Mouse (Mus musculus): ENCODE measurements around the gene Ptprm. TPM values are rescaled to one million over a fixed set of nuclear protein-coding genes. Genes with fewer than 3 reads are reported as not detected.

Gene Ptprm
- total RNA-seq, 2 experiments from 2014 or later = 20.0 to 24.5 TPM

DNA sequence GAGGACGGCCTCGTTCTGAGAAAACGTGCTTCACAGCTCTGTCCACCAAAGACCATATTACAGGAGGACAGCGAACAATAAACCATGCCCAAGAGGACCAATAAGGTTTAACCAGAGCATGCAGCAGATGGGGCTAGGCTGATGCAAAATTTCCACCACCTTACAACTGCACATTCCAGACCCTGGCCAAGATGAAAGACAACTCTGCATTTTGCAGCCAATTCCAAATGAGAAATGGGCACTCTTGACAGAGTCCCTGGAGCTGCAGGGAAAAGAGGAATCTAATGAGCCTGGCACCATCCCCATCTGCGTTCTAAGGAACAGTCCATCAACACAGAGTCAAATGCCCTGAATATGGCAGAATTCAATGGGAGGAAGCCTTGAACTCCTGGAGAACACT, 263.3 kb downstream of the Ptprm start:
- DNase-seq (ENCODE audit: extremely low spot score in 1 of 2, low spot score in 1 of 2) = no peak

GRCm38 (mm10) chr17:67090153-67090552, 264.1 kb downstream of the Ptprm start:
- DNase-seq (ENCODE audit: extremely low spot score in 1 of 2, low spot score in 1 of 2) = no peak

GRCm38 (mm10) chr17:67089611-67090010, 264.6 kb downstream of the Ptprm start:
- no peak for DNase-seq (ENCODE audit: extremely low spot score in 1 of 2, low spot score in 1 of 2)

DNA sequence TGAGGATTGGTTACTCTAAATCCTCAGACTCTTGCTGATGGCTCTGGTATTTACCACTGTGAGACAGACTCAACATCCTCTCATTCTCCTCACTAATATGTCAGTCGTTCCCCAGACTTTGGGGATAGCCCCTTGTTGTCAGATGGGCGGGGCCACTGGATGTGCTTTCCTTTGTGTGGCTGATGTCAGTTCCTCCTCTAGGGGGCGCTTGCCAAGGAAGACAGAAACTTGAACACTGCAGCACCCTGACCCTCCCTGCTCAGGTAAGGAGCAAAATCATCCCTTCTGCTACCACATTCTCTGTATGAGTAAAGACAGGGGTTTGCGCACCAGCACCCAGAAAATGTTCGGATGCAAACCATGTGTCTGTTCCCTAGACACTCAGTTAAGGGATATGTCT, 266.7 kb downstream of the Ptprm start:
- no peak for DNase-seq (ENCODE audit: extremely low spot score in 1 of 2, low spot score in 1 of 2)

DNA sequence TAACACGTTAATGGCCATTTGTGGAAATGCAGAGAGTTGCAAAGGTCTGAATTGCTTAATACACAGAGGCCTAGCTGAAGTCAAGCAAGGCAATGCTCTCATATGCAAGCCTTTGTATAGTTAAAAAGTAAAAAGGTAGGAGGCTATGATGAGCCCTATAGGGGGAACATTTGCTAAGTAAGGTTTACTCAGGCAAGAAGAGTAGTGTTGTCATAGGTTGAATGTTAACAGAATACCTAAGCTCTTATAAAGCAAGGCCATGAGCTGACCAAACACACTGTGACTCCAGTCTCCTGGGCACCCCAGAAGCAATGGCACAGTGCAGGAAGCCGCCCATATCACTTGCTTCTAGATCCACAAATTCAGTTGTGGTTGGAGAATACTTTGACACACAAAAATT, 267.4 kb downstream of the Ptprm start:
- no peak for DNase-seq (ENCODE audit: extremely low spot score in 1 of 2, low spot score in 1 of 2)

- DNase-seq (ENCODE audit: extremely low spot score in 1 of 2, low spot score in 1 of 2) = no peak
These were observed 269.8 kb downstream of the Ptprm start for GRCm38 (mm10) chr17:67084501-67084900.

GRCm38 (mm10) chr17:67084093-67084492, 270.2 kb downstream of the Ptprm start:
- no peak for DNase-seq (ENCODE audit: extremely low spot score in 1 of 2, low spot score in 1 of 2)

- no peak for DNase-seq (ENCODE audit: extremely low spot score in 1 of 2, low spot score in 1 of 2)
These were observed 274.7 kb downstream of the Ptprm start for GRCm38 (mm10) chr17:67079570-67079969.

GRCm38 (mm10) chr17:67073580-67073979, 280.7 kb downstream of the Ptprm start:
- DNase-seq (ENCODE audit: extremely low spot score in 1 of 2, low spot score in 1 of 2) = no peak

- DNase-seq (ENCODE audit: extremely low spot score in 1 of 2, low spot score in 1 of 2) = no peak
These were observed 281.1 kb downstream of the Ptprm start for GRCm38 (mm10) chr17:67073139-67073538.

- DNase-seq (ENCODE audit: extremely low spot score in 1 of 2, low spot score in 1 of 2) = no peak
These were observed 282.8 kb downstream of the Ptprm start for GRCm38 (mm10) chr17:67071231-67072009.

GRCm38 (mm10) chr17:67063611-67064010, 290.6 kb downstream of the Ptprm start:
- no peak for DNase-seq (ENCODE audit: extremely low spot score in 1 of 2, low spot score in 1 of 2)

DNA sequence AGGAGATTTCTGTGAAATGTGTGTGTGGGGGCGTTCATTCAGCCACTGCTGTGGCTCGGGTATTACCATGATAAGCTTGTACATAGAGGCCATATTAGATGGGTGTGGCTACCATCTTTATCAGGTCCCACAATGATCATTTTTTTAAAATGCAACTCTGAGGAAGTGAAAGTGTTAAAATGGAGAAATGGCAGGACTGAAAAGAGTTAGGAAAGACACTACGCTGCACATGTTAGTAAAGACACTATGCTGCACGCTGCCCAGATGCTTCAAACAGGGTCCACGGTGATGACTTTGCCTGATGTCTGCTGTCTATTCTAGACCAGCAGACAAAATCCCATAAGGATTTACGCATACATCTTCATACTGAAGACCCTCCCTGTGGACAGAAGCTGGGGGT, 298.6 kb downstream of the Ptprm start:
- DNase-seq (ENCODE audit: extremely low spot score in 1 of 2, low spot score in 1 of 2) = no peak

DNA sequence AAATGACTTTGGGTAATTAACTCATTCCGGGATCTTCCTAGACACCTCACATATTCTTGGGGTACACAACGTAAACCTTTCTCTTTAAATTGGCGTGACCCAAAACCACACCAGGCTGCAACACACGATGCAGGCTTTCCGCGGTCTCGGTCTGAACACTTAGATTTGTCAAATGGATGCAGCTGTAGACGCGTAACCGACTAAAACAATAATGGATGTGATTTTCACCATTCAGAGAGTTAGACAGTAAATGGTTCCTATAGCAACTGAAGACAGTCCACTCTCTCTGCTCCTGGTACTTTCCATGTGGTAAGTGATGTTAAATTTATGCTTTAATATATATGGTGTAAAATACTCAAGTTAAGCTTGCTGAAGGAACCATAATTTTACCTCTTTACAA, 300.1 kb downstream of the Ptprm start:
- DNase-seq (ENCODE audit: extremely low spot score in 1 of 2, low spot score in 1 of 2) = no peak

DNA sequence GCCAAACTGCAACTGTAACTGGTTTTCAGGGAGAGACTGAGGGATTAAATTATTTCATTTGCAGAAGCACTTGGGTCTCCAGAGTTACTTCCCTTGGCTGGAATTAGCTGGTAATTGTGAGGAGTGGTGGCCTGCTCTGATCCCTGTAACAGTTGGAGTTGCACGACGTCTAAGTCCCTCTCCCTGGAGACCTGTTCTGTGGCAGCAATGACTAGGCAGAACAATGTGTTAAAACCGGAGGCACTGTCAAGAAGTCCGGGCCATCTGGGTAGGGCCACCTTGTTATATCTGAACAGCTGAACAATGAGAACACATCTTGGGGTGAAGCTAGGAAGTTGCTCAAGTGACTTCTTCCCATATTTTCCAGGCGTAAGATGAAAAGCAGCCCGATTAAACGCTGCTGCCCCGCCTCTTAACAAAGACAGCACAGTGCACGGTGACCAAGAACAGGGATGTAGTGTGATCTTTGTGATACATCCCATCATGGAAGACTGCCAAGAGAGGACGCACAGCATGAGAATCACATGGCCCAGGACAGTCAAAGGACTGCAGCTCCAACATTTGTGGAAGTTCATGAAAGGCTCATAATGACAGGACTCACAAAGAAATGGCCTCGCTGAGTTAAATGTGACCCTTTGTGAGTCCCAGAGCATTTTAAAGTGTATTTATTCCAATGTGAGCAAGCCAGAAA, 301.5 kb downstream of the Ptprm start:
- no peak for DNase-seq (ENCODE audit: extremely low spot score in 1 of 2, low spot score in 1 of 2)

DNA sequence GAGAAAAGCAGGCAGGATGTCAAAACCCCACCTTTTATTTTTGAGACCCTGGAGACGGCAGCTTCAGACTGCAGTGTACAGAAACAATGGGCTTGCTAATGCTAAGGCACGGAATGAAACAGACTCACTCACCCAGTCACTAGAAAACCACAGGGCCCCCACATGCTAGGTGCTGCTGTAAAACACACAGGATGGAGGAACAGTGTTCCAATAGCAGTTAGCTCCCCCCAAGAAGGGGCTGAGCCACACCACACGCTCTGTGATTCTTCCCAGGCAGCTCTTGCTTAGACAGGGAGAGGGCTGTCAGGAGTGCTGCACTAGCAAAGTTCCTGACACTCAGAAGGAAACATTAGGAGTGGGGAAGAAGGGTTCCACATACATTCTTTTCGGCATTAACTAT, 306.6 kb downstream of the Ptprm start:
- no peak for DNase-seq (ENCODE audit: extremely low spot score in 1 of 2, low spot score in 1 of 2)

- no peak for DNase-seq (ENCODE audit: extremely low spot score in 1 of 2, low spot score in 1 of 2)
These were observed 315.7 kb downstream of the Ptprm start for GRCm38 (mm10) chr17:67038558-67038957.

DNA sequence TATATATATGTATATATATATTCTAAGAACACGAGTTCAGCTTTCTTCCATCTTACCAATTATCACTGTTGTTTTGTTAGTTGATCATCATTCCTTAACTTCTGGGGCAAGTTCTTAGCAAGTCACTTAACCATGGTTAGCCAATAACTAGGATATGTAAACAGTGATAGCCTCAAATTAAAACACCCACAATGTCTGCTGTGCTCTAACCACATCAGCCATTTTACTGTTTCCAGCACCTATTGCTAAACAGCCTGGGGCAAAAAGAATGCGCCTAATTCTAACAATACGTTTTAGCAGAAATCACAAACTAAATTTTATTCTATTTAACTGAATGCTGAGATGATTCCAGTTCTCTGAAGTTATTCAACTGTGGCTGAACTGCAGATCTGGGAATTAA, 320.7 kb downstream of the Ptprm start:
- no peak for DNase-seq (ENCODE audit: extremely low spot score in 1 of 2, low spot score in 1 of 2)

DNA sequence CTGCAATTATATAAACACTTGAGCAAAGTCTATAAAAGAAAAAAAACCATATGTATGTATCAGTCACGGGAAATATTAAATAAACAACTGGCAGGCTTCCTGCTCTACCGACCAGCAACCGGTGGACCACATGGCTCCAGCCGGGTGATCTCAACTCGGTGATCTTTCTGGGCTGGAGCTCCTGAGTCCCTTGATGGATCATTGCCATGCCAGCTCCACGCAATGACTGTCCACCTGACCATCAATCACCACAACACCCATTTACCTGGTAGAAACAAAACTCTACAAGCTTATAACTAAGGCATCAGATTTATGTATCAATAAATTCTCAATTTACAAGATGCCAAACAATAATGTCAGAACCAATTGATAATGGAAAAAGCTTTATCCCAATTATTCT, 322.2 kb downstream of the Ptprm start:
- no peak for DNase-seq (ENCODE audit: extremely low spot score in 1 of 2, low spot score in 1 of 2)

GRCm38 (mm10) chr17:67031341-67031740, 322.9 kb downstream of the Ptprm start:
- DNase-seq (ENCODE audit: extremely low spot score in 1 of 2, low spot score in 1 of 2) = no peak

- no peak for DNase-seq (ENCODE audit: extremely low spot score in 1 of 2, low spot score in 1 of 2)
These were observed 327.0 kb downstream of the Ptprm start for GRCm38 (mm10) chr17:67027274-67027673.

GRCm38 (mm10) chr17:67016501-67016900, 337.8 kb downstream of the Ptprm start:
- no peak for DNase-seq (ENCODE audit: extremely low spot score in 1 of 2, low spot score in 1 of 2)

Data from layer of hippocampus, postnatal 25 days (tissue).